7 mouse cellular contexts compared by ENCODE assay signal in genomic region chr16:8869715-8870114, GRCm38 (mm10). TPM values are rescaled to one million over a fixed set of nuclear protein-coding genes. Genes with fewer than 3 reads are reported as not detected.
DNase-seq lines count a peak whose midpoint lies in the region.

No protein-coding gene starts in this region.

- no peaks in the 10 kb centered on the region for H3K4me1 ChIP-seq in midbrain, embryonic 10.5 days

- peak; percentile 74 for DNase-seq in WW6 (ENCODE audit: low read depth, low spot score)
- DNase-seq in cerebellum, adult 9-11 months, result peak; percentile 75
- peak; percentile 62 to 80 for DNase-seq in frontal cortex, postnatal 36 days (ENCODE audit: low spot score in 2 of 2)
- DNase-seq in hindlimb bud, embryonic 11.5 days (ENCODE audit: extremely low spot score, low read depth, low spot score), result peak; percentile 22
- peak; percentile 65 to 73 for DNase-seq in left cerebral cortex, adult 18-20 months (ENCODE audit: low spot score in 2 of 2)
- peak; percentile 63 for DNase-seq in midbrain, embryonic 10.5 days (ENCODE audit: low spot score)
- peak; percentile 68 to 69 for DNase-seq in right cerebral cortex, postnatal 36 days (ENCODE audit: low spot score in 2 of 2)

- H3K4me3 ChIP-seq in midbrain, embryonic 10.5 days, result no peak overlapping the region

- 36% methylated on average over 2 of the region's 2 CpGs for WGBS in midbrain, embryonic 10.5 days

- H3K27me3 ChIP-seq in midbrain, embryonic 10.5 days (ENCODE audit: low read depth, poor library complexity, severe bottlenecking), result no peaks in the 10 kb centered on the region

- H3K9me3 ChIP-seq in midbrain, embryonic 10.5 days (replicated peaks), result no peaks in the 10 kb centered on the region

- H3K36me3 ChIP-seq in midbrain, embryonic 10.5 days, result peaks cover 5% of the 10 kb centered on the region; the same call in 1 of the 2 replicates

- no peak overlapping the region for H3K27ac ChIP-seq in midbrain, embryonic 10.5 days (replicated peaks)

RNA-seq across cellular contexts. Expression of gene 1810013L24Rik, which starts 39.8 kb away (rescaled TPM):
- 100 to 1,000 TPM; 100 to 105 TPM for total RNA-seq in left cerebral cortex, adult 18-20 months (2021)
- 19.0 and 21.5 TPM in 2 replicates for polyA plus RNA-seq in midbrain, embryonic 10.5 days (2016; fragmentation: Nextera tagmentation; extraction: Ambion mirVana)

Comparison
In these comparisons a context has a peak if more than half of its experiments do, and no peak if none do; other contexts are left out.
1. DNase-seq: peak in every context shown above with its lines; median percentile 75 in cerebellum, adult 9-11 months; 74 in WW6; 71 in frontal cortex, postnatal 36 days; 69 in left cerebral cortex, adult 18-20 months; 68 in right cerebral cortex, postnatal 36 days; 63 in midbrain, embryonic 10.5 days; 22 in hindlimb bud, embryonic 11.5 days.